Comparison of ENCODE assay signal across 24 mouse cellular contexts in the genomic region with DNA sequence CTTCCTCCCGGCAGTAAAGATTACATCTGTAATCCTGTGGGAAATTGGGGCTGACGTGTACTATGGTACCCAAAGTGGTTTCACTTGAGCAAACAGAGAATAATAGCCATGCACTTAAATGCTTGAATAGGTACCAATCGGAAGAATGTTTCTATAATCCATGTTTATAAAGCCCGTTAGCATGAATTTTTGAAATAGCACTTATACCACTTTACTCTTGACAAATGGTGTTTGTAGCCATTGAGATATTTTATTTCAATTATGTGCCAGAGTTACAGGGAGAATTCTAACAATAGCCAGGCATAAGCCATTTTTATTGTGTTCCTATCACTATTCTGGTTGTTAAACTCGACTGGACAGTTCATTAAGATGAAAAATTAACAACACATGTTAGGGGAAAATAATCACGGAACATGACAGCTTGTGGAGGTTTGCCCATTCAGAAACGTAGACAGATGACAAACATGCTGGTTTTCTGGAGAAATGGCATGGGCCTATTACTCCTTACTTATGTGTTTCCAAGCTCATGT.
DNase-seq lines count a peak whose midpoint lies in the region; ATAC-seq and TF ChIP-seq lines count a peak whose summit lies in the region.
"Had no signal": no experiment of that assay in that cellular context is flagged by ENCODE, and none has a peak within 500 bp of the region (broad histone marks: within the 10 kb centered on the region; RNA-seq: fewer than 3 reads in every experiment).

No protein-coding gene starts in this region.

- TF ChIP-seq EP300 in lung, postnatal 0 days (IDR thresholded peaks at IDR 0.05): no peak

- no peak for TF ChIP-seq CTCF in embryonic fibroblast, embryonic 13.5 days (IDR thresholded peaks at IDR 0.05; ENCODE audit: borderline replicate concordance, insufficient read depth, low read length)
- TF ChIP-seq CTCF in layer of hippocampus, adult 2 months (conservative IDR thresholded peaks at IDR 0.05): no peak
- TF ChIP-seq CTCF in lung, postnatal 0 days (IDR thresholded peaks at IDR 0.05): no peak

- H3K9me3 ChIP-seq in lung, postnatal 0 days (ENCODE audit: low read length): no peaks in the 10 kb centered on the region

- no peak overlapping the region for H3K9ac ChIP-seq in lung, postnatal 0 days (replicated peaks; ENCODE audit: low read depth)

- no peak overlapping the region for H3K4me3 ChIP-seq in embryonic fibroblast, embryonic 13.5 days (ENCODE audit: insufficient read depth, low read length)
- H3K4me3 ChIP-seq in layer of hippocampus, adult 2 months: no peak overlapping the region
- H3K4me3 ChIP-seq in lung, postnatal 0 days (ENCODE audit: low read depth, low read length): no peak overlapping the region

- ATAC-seq in cerebellum, adult (ENCODE audit: insufficient number of reproducible peaks, low FRiP score, low TSS enrichment): no peak
- ATAC-seq in lung, postnatal 0 days: no peak
- ATAC-seq: activated CD4-positive, CD25-positive, alpha-beta regulatory T cell, adult 4 months; CD4-positive, CD25-positive, alpha-beta regulatory T cell, adult 4 months; Patski had no signal

- no peak overlapping the region for H3K4me2 ChIP-seq in lung, postnatal 0 days (replicated peaks; ENCODE audit: low read depth, low read length)

- TF ChIP-seq POLR2A in embryonic fibroblast, embryonic 13.5 days (IDR thresholded peaks at IDR 0.05; ENCODE audit: low read depth, low read length): no peak

- H3K27ac ChIP-seq in embryonic fibroblast, embryonic 13.5 days (ENCODE audit: insufficient read depth, low read length): 0 out of 2 replicates have a peak overlapping the region, but pooled peaks have one; percentile 18
- no peak overlapping the region; the same call in 1 of the 2 replicates for H3K27ac ChIP-seq in layer of hippocampus, adult 2 months
- H3K27ac ChIP-seq in lung, postnatal 0 days (ENCODE audit: low read length): no peak overlapping the region

- H3K27me3 ChIP-seq in lung, postnatal 0 days (replicated peaks; ENCODE audit: insufficient read depth, low read length): no peaks in the 10 kb centered on the region
- H3K27me3 ChIP-seq: CH12.LX, Patski had no signal

- no peaks in the 10 kb centered on the region; the same call in 1 of the 2 replicates for H3K4me1 ChIP-seq in embryonic fibroblast, embryonic 13.5 days (ENCODE audit: control insufficient read depth, insufficient read depth, low read length)
- H3K4me1 ChIP-seq in lung, postnatal 0 days (ENCODE audit: insufficient read depth, low read depth, low read length): no peaks in the 10 kb centered on the region

- WGBS in lung, postnatal 0 days: 61% methylated on average over 7 of the region's 7 CpGs

- H3K36me3 ChIP-seq in lung, postnatal 0 days (ENCODE audit: insufficient read depth, low read length): no peaks in the 10 kb centered on the region
- H3K36me3 ChIP-seq: G1E had no signal

- peak; percentile 68 for DNase-seq in Muller cell, postnatal 12 days (ENCODE audit: inconsistent ontology term)
- peak; percentile 70 for DNase-seq in retina, embryonic 14.5 days (ENCODE audit: low spot score)
- peak; percentile 68 for DNase-seq in retina, postnatal 1 day
- DNase-seq in layer of hippocampus, adult 2 months (ENCODE audit: low spot score in 2 of 2): no peak
- no peak for DNase-seq in thymus, postnatal 10 days (ENCODE audit: low spot score in 2 of 2)
- no peak for DNase-seq in lung, postnatal 0 days (ENCODE audit: low spot score)
- DNase-seq: adrenal gland, adult 2 months; adrenal gland, adult 8-10 months; adrenal gland, postnatal 10 days; adrenal gland, postnatal 14 days; adrenal gland, postnatal 25 days; adrenal gland, postnatal 36 days; B cell, adult 2 months; cerebellum, adult 11 months; cerebellum, adult 11-12 months; cerebellum, adult 18-20 months; cerebellum, adult 2 months had no signal

Comparison
In these comparisons a context has a peak if more than half of its experiments do, and no peak if none do; other contexts are left out.
1. DNase-seq: peak in Muller cell, postnatal 12 days (single experiment), retina, embryonic 14.5 days (single experiment) and retina, postnatal 1 day (single experiment); none in layer of hippocampus, adult 2 months (0 of 2), thymus, postnatal 10 days (0 of 2) and lung, postnatal 0 days (single experiment).